Mouse (Mus musculus) B cell, adult 62 days (primary cell): Measurements from ENCODE around the gene Sec24c. TPM values are rescaled to one million over a fixed set of nuclear protein-coding genes. Genes with fewer than 3 reads are reported as not detected.

Experiments used
- total RNA-seq: library from RNA; stranded (reverse); gene quantifications from 4 replicates; pipeline ENCODE4 v1.2.4, GENCODE M21; 2023

The Sec24c gene
- 216 to 224 TPM (median 218 TPM) in 4 replicates for total RNA-seq

DNA sequence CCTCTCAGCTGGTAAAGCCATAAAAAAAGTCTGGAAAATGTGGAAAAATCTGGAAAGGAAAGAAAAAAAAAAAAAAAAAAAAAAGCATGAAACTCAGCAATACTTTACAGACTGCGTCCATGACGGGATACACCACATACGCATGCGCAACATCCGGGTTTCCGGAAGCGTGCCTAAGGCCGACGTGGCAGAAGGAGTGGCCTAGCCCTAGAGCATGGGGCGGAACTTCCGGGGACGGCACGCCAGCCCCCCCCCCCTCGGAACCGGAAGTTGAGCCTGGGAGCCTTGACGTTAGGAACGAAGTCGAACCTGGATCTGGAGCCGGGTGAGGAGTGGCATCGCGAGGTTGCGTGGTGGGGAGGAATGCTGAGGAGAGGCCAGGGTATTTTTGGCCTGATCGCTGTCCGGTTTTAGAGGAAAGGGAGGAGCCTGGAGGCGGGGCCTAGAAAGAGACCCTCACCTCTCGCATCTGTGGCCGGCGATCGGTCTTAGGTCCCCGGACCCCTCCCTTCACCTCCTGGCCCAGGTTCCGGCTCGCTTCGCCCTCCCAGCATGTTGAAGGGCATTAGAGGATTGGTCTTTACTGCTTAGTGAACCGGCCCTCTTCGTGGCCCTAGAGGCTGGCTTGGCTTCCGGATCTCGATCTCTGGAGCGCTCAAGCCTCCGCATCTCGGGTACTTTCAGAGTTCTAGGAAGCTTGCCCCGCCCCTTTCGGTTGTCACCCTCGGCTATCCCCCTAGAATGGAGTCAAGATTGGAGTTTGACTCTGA, at the start of gene Sec24c:
TSS of gene Sec24c (plus strand) at position 245 of the 770 bp plus-strand sequence.

DNA sequence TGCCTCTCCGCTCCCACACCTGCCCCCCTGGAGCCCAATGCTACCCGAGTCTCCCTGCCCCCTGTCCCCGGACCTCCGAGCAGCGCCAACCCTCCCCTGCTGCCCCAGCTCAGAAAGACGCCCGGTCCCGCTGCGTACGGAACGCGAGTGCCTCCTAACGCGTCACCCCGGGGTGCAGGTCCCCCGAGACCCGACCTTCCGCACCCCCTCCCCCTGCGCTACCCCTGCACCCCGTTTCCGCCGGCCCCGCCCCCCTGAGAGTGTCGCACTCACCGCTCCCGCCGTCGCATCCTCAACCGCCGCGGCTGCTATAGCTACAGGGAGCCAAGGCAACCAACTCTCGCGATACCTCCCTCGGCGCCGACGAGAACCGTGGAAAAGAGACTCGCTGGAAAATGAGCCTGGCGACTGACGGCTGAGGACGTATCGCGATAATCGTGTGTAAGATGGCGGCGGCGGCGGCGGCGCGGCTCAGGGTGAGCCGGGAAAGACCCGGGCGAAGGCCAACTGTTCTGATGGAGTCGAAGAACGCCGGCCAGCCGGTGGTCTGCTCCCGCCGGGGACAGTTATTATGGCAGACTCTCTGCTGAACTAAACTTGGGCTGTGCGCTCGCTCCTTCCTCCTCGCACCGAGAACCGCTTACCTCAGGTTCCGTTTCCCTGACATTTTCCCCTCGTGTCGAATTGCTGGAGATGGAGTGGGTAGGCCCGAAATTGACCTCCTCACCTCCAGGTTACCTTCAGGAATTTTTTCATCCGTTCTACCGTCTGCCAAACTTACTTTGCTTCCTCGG, 33.3 kb upstream of the Sec24c start, which contains the start of gene Usp54:
TSS of gene Usp54 (minus strand) at position 420 of the 794 bp plus-strand sequence.

DNA sequence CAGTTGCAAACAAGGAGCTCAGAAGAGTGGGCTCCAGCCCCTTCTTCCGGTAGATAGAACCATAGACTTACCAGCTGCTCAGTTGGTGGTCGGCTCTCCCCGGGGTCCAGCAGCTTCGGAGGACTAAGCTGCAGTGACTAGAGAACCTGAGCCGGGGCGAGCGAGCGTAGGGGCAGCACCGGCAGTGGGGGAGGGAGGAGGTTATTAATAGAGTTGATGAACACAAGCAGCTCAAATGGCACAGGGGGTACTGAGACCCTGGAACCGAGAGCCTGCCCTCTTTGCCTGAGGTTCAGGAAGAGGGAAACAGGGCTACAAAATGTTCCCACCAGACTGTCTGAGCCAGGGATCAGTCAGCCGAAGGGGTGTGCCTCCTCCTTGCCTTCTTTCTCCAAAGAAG, 17.7 kb upstream of the Sec24c start, which contains the start of gene Myoz1:
TSS of gene Myoz1 (minus strand) at position 180 of the 400 bp plus-strand sequence.

DNA sequence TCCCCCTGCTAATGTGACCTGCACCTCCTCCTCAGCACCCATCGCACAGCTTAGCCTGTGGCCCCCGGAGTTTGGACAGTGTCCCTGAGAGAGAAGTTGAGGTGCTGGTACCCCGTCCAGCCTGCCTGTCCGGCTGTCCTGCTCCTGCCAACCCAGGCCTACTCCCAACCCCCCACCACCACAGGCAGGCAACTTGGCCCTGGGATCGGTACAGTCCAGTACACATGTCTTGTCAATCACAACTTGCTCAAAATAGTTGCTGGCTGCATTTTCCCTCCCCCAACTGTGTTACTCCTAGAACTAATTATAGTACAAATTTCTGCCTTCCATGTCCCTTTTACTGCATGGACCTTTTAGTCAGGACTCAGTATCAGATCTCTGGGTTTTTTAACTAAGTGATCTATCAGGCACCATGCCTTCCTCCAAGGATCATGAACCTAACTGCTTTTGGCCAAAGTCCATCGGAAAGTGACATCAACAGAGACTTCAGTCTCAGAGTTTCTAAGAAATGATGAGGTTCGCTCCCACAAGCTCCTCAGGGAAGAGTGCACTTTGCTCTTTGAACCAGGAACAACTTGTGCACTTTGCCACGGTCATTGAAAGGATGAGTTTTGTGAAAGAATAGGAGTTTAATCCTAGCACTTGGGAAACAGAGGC, 5.8 kb upstream of the Sec24c start, which contains the start of gene Synpo2l:
TSS of gene Synpo2l (minus strand) at position 201 of the 657 bp plus-strand sequence.

DNA sequence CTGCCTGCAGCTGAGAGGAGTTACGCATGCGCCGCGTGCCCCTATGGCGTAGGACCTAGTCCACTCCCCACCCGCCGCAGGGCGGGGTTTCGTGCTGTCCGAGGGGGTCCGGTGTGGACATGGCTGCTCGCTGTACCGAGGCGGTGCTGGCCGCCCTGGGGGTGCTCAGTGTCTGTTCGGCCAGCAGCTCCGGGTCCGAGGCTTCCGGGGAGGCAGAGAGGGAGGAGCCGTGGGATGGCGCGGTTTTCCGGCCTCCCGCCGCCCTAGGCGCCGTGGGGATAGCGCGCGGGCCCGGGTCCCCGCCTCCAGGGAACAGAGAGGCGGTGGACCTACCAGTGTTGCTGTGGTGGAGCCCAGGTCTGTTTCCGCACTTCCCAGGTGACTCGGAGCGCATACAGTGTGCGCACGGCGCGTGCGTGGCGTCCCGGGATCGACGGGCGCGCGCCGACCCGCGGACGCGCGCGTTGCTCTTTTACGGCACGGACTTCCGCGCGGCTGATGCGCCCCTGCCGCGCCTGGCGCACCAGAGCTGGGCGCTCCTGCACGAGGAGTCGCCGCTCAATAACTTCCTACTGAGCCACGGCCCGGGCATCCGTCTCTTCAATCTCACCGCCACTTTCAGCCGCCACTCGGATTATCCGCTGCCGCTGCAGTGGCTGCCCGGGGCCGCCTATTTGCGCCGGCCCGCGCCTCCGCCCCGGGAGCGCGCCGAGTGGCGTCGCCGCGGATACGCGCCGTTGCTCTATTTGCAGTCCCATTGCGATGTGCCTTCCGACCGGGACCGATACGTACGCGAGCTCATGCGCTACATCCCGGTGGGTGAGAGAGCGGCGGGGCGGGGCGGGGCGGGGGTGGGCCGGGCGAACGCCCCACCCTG, 21.0 kb downstream of the Sec24c start, which contains the start of gene Fut11:
TSS of gene Fut11 (plus strand) at position 85 of the 877 bp plus-strand sequence.

DNA sequence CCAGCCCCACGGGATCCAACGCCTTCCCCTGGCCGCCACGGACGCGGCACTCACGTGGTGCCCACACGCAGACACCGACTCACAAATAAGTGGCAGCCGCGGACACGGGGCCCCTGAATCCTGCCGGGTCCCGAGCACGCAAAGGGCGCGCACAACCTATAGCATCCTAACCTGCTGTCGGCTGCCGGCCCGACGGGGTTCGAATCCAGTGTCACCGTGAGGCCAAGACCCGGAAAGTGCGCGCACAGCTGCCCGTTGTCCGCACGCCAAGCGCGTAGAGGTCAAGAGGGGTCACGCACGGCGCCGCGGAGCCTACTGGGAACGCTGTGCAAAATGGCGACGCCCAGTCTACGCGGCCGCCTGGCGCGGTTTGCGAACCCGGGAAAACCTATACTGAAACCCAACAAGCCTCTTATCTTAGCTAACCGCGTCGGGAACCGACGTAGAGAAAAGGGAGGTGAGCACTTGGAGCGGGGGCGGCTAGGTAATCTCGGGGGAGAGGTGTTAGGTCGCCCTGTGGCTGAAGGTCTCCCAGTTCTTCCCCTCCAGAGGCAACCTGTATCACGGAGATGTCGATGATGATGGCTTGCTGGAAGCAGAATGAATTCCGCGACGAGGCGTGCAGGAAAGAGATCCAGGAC, 28.8 kb downstream of the Sec24c start, which contains the start of gene Chchd1:
TSS of gene Chchd1 (plus strand) at position 266 of the 641 bp plus-strand sequence.

DNA sequence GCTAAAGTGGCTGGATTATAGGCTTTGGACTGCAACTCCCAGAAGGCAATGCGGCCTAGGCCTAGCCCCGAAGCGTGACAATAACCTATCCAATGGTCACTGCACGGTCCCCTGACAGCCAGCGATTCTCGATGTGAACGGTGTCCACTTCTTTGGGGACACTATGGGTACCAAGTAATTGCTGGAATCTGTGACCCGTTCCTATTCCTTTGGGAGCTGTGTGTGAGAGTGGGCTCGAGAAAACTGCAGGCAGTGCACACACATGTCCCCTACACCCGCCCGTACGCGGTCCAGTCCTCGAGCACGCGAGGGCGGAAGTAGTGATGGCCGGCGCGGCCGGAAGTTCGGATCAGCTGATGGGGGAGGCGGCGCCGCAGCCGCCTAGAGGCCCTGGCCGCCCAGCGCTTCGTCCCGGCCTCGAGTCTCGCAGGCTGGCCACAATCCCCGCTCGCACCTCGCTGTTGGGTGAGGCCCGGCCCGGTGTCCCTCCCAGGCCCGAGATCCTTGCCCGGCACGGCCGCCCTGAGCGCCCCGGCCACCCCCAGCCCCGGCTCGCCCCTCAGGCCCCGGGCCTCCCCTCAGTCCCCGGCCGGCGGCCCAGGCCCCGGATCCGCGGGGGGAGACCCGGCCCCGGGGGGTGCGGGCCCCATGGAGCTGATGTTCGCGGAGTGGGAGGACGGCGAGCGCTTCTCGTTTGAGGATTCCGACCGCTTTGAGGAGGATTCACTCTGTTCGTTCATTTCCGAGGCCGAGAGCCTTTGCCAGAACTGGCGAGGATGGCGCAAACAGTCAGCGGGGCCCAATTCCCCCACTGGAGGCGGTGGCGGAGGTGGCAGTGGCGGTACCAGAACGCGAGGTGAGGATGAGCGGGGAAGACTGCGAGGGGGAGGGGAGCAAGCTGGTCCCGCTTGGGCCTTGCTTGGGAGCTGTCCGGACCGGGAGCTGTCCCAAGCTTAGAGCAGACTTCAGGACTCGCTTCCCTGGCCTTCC, 33.4 kb downstream of the Sec24c start, which contains the start of gene Zswim8:
TSS of gene Zswim8 (plus strand) at position 352 of the 990 bp plus-strand sequence.

DNA sequence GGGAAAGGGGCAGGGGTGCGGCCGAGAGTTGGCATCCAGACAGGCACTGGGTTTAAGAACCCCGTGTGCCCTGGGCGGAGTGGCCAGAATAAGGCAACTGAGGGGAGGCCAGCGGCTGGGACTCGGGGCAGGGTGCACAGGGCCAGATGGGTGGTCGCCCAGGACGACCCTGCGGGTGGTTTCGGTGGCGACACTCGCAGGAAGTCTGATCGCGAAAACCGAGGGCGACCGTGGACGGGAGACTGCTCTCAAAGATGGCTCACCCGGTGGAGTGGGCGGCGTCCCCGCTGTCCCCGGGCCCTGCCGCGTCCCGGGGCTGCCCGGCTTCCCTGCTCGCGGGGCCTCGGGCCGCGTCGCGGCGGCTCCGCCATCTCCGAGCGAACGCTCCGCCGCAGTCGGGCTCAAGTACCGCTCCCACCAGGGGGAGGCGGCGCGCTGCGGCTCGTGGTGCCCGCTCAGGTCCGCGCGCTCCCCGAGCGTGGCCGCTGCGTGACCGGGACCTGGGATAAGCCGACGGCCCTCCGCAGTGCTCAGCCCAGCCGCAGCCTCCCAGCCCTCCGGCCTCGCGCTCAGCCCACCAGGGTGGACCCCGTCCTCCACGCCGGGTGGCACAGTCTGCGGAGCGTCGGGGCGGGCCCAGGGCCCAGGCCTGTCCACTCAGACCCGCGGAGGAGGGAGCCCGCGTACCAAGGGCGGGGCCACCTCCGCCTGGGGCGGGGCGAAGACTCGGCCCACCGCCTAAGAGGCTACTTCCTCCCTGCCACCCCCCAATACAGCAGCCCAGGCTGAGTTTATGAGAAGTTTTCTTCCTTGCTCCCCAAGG, 60.1 kb downstream of the Sec24c start, which contains the start of gene Ndst2:
TSS of gene Ndst2 (minus strand) at position 611 of the 823 bp plus-strand sequence.

Other genes with a start within 250 kb of the Sec24c start
- not detected in 4 replicates for gene Cfap70, start 222.1 kb upstream of the Sec24c start, total RNA-seq
- gene Anxa7, start 194.2 kb upstream of the Sec24c start, total RNA-seq, result 49.7 to 53.2 TPM (median 50.3 TPM) in 4 replicates
- gene Mss51, start 177.4 kb upstream of the Sec24c start, total RNA-seq, result 2.8 to 4.5 TPM (median 4.2 TPM) in 4 replicates
- 101 to 117 TPM (median 110 TPM) in 4 replicates for gene Ppp3cb, start 127.7 kb upstream of the Sec24c start, total RNA-seq
- gene Usp54, start 33.2 kb upstream of the Sec24c start, total RNA-seq, result 5.2 to 6.9 TPM (median 5.8 TPM) in 4 replicates
- gene Myoz1, start 17.8 kb upstream of the Sec24c start, total RNA-seq, result not detected in 4 replicates
- gene Synpo2l, start 6.0 kb upstream of the Sec24c start, total RNA-seq, result 0.18 to 0.27 TPM (median 0.20 TPM) in 3 of 4 replicates, not detected in the other
- 6.2 to 7.0 TPM (median 6.3 TPM) in 4 replicates for gene Fut11, start 20.7 kb downstream of the Sec24c start, total RNA-seq
- 32.0 to 40.8 TPM (median 34.1 TPM) in 4 replicates for gene Chchd1, start 28.7 kb downstream of the Sec24c start, total RNA-seq
- gene Zswim8, start 33.2 kb downstream of the Sec24c start, total RNA-seq, result 192 to 208 TPM (median 201 TPM) in 4 replicates
- 48.6 to 52.8 TPM (median 50.3 TPM) in 4 replicates for gene Ndst2, start 60.3 kb downstream of the Sec24c start, total RNA-seq
- gene Camk2g, start 119.8 kb downstream of the Sec24c start, total RNA-seq, result 19.7 to 28.2 TPM (median 21.3 TPM) in 4 replicates
- gene Plau, start 162.4 kb downstream of the Sec24c start, total RNA-seq, result 2.1 to 3.3 TPM (median 2.9 TPM) in 4 replicates